Mouse (Mus musculus): ENCODE measurements at regions not wholly inside any gene's neighbourhood (a gene's known extent, or its start where the extent isn't known, plus 50 kb on each side); places are given as distances from the start of the nearest gene placed in this dataset.
A peak's percentile ranks its signal among the peaks of the same experiment; 100 is the strongest.

GRCm38 (mm10) chr2:46468936-46469629 is 1351.9 kb upstream of the Zeb2 start:
- no peak for DNase-seq (ENCODE audit: low spot score)

- DNase-seq (ENCODE audit: low spot score): no peak
Observed at GRCm38 (mm10) chr2:46465389-46465788, 1348.2 kb upstream of the Zeb2 start.

- no peak for DNase-seq (ENCODE audit: low spot score)
Observed at GRCm38 (mm10) chr2:46464913-46465312, 1347.7 kb upstream of the Zeb2 start.

GRCm38 (mm10) chr2:46462670-46463069 is 1345.5 kb upstream of the Zeb2 start:
- no peak for DNase-seq (ENCODE audit: low spot score)

GRCm38 (mm10) chr2:46450698-46451097 is 1333.5 kb upstream of the Zeb2 start:
- no peak for DNase-seq (ENCODE audit: low spot score)

GRCm38 (mm10) chr2:46445306-46445705 is 1328.1 kb upstream of the Zeb2 start:
- DNase-seq (ENCODE audit: low spot score): no peak

- no peak for DNase-seq (ENCODE audit: low spot score)
Observed at GRCm38 (mm10) chr2:46443686-46444180, 1326.5 kb upstream of the Zeb2 start.

GRCm38 (mm10) chr2:46443061-46443685 is 1326.0 kb upstream of the Zeb2 start:
- no peak for DNase-seq (ENCODE audit: low spot score)

GRCm38 (mm10) chr2:46442576-46442975 is 1325.4 kb upstream of the Zeb2 start:
- no peak for DNase-seq (ENCODE audit: low spot score)

- DNase-seq (ENCODE audit: low spot score): no peak
Observed at GRCm38 (mm10) chr2:46441927-46442326, 1324.7 kb upstream of the Zeb2 start.

GRCm38 (mm10) chr2:46441348-46441747 is 1324.2 kb upstream of the Zeb2 start:
- DNase-seq (ENCODE audit: low spot score): no peak

GRCm38 (mm10) chr2:46440038-46440437 is 1322.8 kb upstream of the Zeb2 start:
- DNase-seq (ENCODE audit: low spot score): no peak

GRCm38 (mm10) chr2:46418281-46418680 is 1301.1 kb upstream of the Zeb2 start:
- no peak for DNase-seq (ENCODE audit: low spot score)

GRCm38 (mm10) chr2:46402373-46403114 is 1285.3 kb upstream of the Zeb2 start:
- no peak for DNase-seq (ENCODE audit: low spot score)

- DNase-seq (ENCODE audit: low spot score): no peak
Observed at GRCm38 (mm10) chr2:46394161-46394560, 1277.0 kb upstream of the Zeb2 start.

- no peak for DNase-seq (ENCODE audit: low spot score)
Observed at GRCm38 (mm10) chr2:46372847-46373461, 1255.8 kb upstream of the Zeb2 start.

GRCm38 (mm10) chr2:46371755-46372154 is 1254.6 kb upstream of the Zeb2 start:
- DNase-seq (ENCODE audit: low spot score): no peak

GRCm38 (mm10) chr2:46370949-46371348 is 1253.8 kb upstream of the Zeb2 start:
- DNase-seq (ENCODE audit: low spot score): peak; percentile 16

GRCm38 (mm10) chr2:46368882-46369281 is 1251.7 kb upstream of the Zeb2 start:
- no peak for DNase-seq (ENCODE audit: low spot score)

GRCm38 (mm10) chr2:46366135-46366485 is 1248.9 kb upstream of the Zeb2 start:
- DNase-seq (ENCODE audit: low spot score): no peak

- no peak for DNase-seq (ENCODE audit: low spot score)
Observed at GRCm38 (mm10) chr2:46365428-46366134, 1248.4 kb upstream of the Zeb2 start.
